Mouse (Mus musculus) liver, embryonic 14.5 days (tissue): ENCODE data around the gene Flvcr1.

Source experiments
- CTCF ChIP-seq: IDR thresholded peaks from 2 replicates; pipeline ENCODE4 v1.5.1; 2016; ENCODE audit warnings: antibody characterized with exemption, low read depth, control low read depth
- EP300 ChIP-seq: IDR thresholded peaks from 2 replicates; pipeline ENCODE4 v1.6.1; 2016; ENCODE audit warnings: antibody characterized with exemption, low read depth

DNA sequence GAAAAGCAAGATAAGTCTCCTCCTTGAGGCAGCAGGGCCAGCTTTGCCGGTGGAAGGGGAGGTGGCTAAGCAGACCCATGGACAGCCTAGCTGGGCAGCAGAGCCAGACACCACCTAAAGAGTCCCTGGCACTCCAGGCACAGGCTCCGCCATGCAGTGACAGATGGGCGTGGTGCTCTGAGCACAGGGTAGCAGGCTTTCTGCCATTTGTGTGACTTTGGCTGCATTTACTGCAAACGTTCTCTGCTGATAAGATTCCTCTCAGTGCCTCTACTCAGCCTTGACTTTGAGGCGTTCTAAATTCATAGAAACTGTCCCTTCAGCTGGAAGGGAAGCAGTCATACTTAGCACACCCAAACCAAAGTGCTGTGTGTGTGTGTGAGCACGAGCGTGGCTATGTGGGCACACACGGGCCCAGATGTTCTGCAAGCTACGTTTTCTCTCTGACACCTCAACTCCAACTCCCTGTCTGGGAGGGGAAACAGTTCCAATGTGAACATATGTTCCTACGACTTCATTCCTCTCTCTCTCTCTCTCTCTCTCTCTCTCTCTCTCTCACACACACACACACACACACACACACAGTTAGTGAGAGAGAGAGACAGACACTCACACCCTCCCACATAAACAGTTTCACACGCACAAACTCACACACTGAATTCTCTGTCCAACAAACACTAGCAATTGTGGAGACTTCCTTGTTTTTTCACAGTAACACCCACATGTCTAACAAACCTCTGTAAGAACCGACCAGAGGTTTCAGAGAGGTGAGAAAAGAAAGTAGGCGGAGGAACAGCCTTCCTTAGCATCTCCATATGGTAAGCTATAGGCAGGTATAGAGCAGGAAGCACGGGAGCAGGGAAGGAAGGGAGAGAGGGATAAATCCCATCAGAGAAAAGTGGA is 54.0 kb downstream of the Flvcr1 start:
- TF ChIP-seq CTCF: no peak
- TF ChIP-seq EP300: no peak
